Mouse (Mus musculus): ENCODE results near the gene Trpm1.

Trpm1 gene

DNA sequence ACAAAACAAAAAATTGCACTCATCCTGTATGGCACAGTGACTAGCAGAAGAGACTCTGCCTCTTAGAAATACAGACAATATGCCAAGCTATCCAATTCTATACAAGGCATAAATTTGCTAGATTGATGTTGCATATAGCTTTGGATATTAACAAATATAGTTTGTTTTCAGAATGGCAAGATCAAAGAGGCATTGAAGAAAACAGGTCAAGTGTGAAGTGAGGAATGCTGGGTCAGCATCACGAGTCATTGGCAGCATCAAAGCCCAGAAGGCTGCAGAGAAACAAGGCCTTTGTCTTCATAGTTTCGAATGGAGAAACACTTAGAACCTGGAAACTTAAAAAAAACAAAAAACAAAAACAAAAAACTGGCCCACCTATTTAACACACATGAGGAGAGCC is 78.4 kb downstream of the Trpm1 start:
- DNase-seq (ENCODE audit: extremely low read depth, low read depth) = no peak

DNA sequence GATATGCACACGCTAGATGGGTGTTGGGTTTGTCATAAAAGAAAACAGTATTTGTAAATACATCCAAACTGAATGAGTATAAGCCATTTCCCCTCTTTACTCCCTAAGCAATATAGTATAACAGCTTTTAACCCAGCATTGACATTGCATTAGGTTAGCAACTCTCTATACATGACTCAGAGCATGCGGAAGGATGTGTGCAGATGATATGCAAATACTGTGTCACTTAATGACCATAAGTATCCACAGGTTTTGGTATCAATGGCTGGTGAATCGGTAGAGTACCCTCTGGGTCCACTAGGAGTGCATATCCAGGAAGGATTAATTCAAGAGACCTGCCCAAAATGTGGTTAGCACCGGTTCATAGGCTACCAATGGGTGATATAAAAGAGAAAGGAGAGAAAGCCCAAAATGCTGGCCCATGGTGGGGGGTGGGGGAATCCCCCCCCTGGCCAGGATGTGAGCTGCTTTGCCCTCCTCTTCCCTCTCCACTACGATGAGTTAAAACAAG is 80.7 kb downstream of the Trpm1 start:
- no peak for DNase-seq (ENCODE audit: extremely low read depth, low read depth)

- DNase-seq (ENCODE audit: extremely low read depth, low read depth) = no peak
Observed at GRCm38 (mm10) chr7:64236521-64236920, 82.9 kb downstream of the Trpm1 start.

DNA sequence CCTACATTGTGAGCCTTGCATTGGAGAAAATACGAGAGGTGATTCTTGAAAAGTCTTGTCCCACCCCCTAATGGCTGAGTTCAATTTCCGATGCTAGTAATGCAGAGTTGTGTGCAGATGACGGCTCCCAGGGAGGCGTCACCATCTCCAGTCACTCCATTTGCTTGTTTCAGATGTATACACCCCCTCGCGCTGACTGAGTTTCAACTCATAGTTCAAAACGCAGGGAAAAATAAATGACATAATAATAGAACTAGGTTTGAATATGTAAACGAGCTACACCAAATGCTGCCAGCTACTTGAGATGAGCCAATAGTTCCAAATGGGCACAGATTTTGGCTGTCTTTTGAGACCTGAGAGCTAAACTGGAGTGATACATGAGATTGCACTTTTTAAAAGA is 84.1 kb downstream of the Trpm1 start:
- DNase-seq (ENCODE audit: extremely low read depth, low read depth) = no peak

- DNase-seq (ENCODE audit: extremely low read depth, low read depth) = no peak
Observed at GRCm38 (mm10) chr7:64238410-64239086, 84.9 kb downstream of the Trpm1 start.

DNA sequence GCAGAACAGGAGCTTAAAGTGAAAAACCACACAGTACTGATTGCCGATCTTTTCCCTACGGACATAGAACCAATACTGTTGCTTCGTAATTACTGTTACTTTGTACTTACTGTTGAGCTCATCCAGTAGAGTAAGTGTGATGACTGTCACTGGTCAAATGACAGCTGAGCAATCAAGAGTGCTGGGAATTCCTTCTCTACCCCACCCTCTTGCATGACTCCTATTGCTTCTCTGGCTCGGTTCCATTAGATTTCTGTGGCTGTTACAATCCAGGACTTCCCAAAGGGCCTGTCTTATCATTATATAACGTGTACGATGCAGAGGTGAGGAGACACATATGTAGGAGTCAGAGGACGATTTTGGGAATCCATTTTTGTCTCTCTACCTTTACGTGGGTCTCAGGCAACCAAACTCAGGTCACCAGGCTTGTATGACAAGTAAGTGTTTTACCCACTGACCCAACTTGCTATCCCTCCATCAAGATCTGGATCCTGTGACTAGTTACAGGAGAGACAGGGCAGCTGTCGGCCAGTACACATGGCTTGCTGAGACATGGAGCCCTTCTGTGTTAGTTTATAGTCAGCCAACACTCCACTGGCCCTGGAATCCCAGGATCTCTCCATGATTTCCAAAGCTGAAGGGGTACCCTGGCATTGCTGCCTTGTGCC is 85.6 kb downstream of the Trpm1 start:
- DNase-seq (ENCODE audit: extremely low read depth, low read depth) = no peak

DNA sequence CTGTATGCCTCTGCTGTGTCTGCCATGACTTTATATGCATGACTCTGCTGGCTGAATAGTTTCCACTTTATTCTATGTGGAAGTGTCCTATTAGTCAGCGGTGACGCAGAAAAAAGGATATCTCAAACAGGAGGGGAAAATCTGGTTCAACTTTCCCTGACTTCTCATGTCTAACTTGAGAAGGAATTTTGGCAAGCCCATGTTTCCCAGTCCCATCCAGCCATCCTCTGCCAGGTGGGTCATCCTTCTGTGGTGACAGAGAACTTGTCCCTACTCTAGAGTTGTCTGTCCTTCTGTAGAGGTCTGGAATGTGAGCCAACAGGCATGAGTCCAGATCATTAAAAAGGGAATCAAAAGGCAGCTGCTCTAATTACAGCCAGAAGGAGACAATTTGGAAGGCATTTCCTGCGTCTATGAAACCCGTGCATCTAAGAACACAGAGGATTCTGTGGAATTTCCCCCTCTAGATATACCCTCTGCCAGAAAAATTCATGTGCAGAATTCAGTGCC is 86.2 kb downstream of the Trpm1 start:
- DNase-seq (ENCODE audit: extremely low read depth, low read depth) = no peak

GRCm38 (mm10) chr7:64242424-64242823 is 88.8 kb downstream of the Trpm1 start:
- DNase-seq (ENCODE audit: extremely low read depth, low read depth) = no peak

- DNase-seq (ENCODE audit: extremely low read depth, low read depth) = no peak
Observed at GRCm38 (mm10) chr7:64244371-64244770, 90.7 kb downstream of the Trpm1 start.

- no peak for DNase-seq (ENCODE audit: extremely low read depth, low read depth)
Observed at GRCm38 (mm10) chr7:64246713-64247112, 93.1 kb downstream of the Trpm1 start.

- no peak for DNase-seq (ENCODE audit: extremely low read depth, low read depth)
Observed at GRCm38 (mm10) chr7:64248352-64248751, 94.7 kb downstream of the Trpm1 start.

DNA sequence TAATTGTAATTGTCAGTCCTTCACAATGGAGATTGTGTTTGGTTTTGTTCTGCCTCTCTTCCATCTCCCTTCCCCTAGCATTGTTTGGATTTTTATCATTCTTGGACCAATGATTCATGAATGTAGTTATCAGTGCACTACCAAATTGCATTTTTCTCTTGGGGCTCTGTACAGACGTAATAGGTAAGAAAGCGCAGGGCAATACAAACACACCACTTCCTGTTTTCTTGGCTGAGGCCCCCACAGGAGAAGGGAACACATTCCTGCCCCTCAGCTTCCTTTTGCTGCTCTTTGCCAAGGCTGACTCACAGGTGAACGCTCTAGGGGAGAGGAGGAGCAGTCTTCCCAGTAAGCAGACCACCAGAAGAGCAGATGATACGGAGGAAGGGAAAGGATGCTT is 96.1 kb downstream of the Trpm1 start:
- no peak for DNase-seq (ENCODE audit: extremely low read depth, low read depth)

DNA sequence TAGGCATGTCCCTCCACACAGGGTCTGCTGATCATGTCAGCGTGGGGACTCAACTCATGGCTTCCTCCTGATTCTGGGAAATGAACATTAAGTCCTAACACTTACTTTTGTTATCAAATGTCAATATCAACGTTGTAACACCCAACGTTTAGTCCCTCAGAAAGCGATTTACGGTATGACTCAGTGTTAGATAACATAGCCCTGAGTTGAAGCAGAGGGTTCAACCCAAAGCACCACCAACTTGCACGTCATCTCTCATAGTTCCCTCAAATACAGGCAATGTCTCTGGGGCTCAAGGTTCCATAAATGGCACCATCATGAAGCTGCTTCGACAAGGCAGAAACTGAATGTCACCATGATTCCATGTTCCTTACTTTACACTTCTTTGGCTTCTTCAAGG is 96.8 kb downstream of the Trpm1 start:
- DNase-seq (ENCODE audit: extremely low read depth, low read depth) = no peak

DNA sequence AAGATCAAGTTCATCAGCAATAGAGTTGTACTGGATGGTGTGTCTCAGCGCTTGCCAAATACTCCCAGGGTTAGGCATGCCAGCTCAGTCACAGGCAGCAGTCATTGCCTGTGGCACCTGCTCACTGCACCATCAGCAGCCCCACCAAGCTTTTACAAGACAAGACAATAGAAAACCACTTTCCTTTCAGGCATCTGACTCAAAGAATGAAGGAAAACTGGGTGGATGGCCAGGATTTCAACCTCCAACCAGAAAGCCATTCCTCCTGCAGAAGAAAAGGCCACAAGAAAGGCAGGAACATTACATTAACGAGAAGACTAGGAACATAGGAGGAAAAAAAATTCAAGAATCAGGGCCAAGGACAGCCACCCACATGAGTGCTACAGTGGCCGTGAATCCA is 100.1 kb downstream of the Trpm1 start:
- DNase-seq (ENCODE audit: extremely low read depth, low read depth) = no peak

DNA sequence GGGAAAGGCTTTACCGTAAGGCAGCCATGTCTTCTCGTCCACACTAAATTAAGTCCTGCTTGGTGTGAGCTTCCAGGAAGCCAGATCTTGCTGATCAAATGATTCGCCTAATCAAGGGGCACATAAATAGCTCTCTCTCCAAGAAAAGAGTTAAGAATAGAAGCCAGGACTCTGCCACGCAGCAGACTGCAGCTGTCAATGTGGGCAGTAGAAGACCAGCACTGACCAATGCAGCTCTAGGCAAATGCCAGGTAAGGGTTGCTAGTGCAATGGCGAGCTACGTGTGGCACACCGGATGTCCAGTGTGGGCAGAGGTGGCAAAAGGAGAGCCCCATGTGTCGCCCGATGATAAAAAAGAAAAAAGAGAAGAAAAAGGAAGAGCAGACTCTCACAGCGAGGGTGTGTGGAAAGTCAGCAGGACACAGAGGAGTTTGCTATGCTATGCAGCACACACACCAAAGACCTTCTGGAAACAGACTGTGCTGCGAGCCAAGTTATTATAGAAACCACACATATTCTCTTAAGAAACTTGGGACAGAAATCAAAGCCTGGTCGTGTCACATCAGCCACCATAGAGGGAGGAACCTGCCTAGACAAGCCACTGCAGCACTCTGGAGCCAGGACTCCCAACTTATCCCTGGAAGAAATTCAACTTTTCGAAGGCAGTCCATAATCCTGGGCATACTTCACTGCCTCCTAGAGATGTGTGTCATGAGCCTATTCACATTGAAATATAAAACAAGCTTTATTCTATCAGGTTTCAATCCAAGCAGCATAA is 112.1 kb downstream of the Trpm1 start:
- no peak for DNase-seq (ENCODE audit: extremely low read depth, low read depth)

GRCm38 (mm10) chr7:64266587-64266986 is 113.0 kb downstream of the Trpm1 start:
- no peak for DNase-seq (ENCODE audit: extremely low read depth, low read depth)

DNA sequence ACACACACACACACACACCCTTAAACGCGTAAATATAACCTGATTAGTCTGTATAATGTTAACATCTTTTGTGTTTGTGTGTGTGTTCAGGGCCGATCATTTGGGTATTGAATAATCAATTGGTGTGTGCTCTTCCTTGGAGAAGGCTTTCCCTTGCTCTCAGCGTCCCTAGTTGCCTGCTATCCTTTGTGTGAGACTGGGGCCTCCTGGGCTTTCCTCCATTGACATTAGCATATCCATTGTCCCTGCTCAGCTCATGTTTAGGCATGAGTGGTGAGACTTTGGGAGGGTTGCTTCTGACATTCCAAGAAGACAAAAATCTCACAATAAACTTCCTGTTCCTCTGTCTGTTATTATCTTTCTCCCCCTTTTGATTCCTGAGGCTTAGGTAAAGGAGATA is 118.3 kb downstream of the Trpm1 start:
- no peak for DNase-seq (ENCODE audit: extremely low read depth, low read depth)

GRCm38 (mm10) chr7:64275518-64275917 is 121.9 kb downstream of the Trpm1 start:
- DNase-seq (ENCODE audit: extremely low read depth, low read depth) = no peak

DNA sequence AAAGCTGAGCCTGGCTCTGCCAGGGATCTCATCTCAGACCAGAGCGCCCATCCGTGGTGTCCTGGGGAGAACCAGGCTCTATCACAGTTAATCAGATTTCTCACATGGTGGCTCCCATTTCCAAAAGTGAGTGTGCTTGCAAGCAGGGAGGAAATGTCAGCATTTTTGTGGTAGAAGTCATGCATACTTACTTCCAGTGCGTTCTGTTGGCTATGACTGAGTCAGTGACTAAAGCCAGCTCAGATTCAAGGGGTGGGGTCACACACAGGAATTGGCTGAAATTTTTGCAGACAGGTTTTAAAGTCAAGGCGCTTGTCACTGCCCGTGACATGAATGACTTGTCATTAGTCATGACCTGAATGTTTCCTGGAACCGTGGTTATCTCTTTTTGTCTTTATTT is 123.3 kb downstream of the Trpm1 start:
- DNase-seq (ENCODE audit: extremely low read depth, low read depth) = no peak

DNA sequence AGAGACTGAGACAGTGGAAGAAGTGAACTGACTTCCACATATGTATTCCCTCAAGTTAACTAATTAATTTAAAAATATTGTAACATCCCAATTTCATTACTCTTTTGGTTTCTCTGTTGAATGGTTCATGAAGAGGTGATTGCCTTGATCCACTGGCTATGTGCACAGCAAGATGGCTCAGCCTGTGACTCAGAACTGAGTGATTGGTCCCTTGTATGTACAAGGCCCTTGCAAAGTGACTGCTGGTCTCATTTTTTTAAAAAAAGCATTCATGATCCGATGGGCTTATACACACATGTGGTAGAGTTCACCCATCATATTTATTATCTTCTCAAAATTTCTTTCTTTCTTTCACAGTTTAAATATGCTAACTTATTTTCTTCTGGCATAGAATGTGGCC is 124.9 kb downstream of the Trpm1 start:
- DNase-seq (ENCODE audit: extremely low read depth, low read depth) = no peak

GRCm38 (mm10) chr7:64279548-64279947 is 125.9 kb downstream of the Trpm1 start:
- DNase-seq (ENCODE audit: extremely low read depth, low read depth) = peak; percentile 55

- no peak for DNase-seq (ENCODE audit: extremely low read depth, low read depth)
Observed at GRCm38 (mm10) chr7:64286566-64286965, 132.9 kb downstream of the Trpm1 start.
